Mouse (Mus musculus) frontal cortex, adult (tissue): ENCODE measurements at regions not wholly inside any gene's neighbourhood (a gene's known extent, or its start where the extent isn't known, plus 50 kb on each side); places are given as distances from the start of the nearest gene placed in this dataset.

Experiments
- ATAC-seq: cut with Nextera tagmentation; 2 replicates; pipeline ENCODE4 v1.9.2; 2017; ENCODE audit warnings: mild to moderate bottlenecking, moderate library complexity, mixed read lengths; ENCODE audit not compliant: low TSS enrichment

DNA sequence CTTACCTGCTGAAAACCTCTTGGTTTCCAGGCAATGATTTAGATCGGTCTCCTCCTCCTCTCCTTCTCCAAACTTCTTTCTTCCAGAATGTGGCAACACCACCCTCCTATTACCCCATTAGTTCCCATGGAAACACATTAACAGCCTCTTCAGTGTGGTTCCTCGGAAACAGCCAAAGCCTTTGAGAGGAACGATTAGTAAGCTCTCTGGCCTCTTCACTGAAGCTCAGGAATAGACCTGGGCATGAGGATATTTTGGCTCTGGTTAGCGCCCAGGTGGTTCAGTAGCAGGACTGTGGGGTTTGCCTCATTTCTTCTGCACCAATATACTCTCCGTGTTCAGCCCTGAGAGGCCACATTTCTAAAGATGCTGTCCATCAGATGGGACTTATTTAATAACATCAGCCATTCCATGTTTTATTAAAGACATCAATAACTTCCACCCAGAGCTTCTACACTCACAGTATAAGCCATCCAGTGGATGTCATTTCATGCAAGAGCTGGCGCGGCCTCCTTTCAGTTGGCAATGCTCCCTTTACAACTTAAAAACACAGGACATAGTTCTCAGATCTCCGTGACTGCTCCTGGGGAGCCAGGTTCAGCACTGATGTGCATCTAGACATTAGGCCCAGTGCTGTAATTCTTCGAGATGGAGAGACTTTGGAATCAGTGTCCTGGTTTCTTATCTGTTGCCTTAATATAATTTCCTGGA lies 52.9 kb upstream of the Tcl1b2 start:
- ATAC-seq, result peak; percentile 65; the same call in 1 of the 2 replicates

DNA sequence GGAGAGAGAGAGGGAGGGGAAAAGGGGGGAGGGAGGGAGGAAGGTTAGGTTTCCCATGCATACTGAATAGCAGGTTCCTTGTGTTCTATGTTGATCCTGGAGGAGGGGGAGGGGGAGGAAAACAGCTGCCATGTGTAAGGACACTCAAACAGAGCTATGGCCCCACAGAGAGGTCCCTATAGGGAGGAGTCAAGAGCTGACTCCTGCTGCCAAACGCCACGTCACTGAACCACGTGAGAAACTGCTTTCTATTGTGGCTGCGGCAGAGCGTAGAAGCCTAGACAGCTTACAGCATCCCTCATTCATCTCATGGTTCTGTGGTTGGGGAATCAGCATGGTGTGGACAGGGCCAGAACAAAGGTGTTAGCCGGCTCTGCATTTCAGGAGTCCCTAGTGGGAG lies 52.3 kb upstream of the Tcl1b2 start:
- ATAC-seq, result no peak
